Mouse (Mus musculus): Measurements from ENCODE around the gene Rpl29.

Rpl29 gene

GRCm38 (mm10) chr9:106473081-106473752 lies 44.0 kb downstream of the Rpl29 start:
- no peak for DNase-seq (ENCODE audit: low read depth)

- DNase-seq (ENCODE audit: low read depth) = no peak
These were observed 44.5 kb downstream of the Rpl29 start for GRCm38 (mm10) chr9:106473753-106474105.

GRCm38 (mm10) chr9:106474456-106474855 lies 45.2 kb downstream of the Rpl29 start:
- DNase-seq (ENCODE audit: low read depth) = peak; percentile 77

- no peak for DNase-seq (ENCODE audit: low read depth)
These were observed 45.8 kb downstream of the Rpl29 start for GRCm38 (mm10) chr9:106475046-106475445.

- DNase-seq (ENCODE audit: low read depth) = no peak
These were observed 46.4 kb downstream of the Rpl29 start, which contains the start of gene Rrp9 for GRCm38 (mm10) chr9:106475663-106476001. TSS of gene Rrp9 (plus strand) at chr9:106475963.

- DNase-seq (ENCODE audit: low read depth) = peak; percentile 76
These were observed 47.0 kb downstream of the Rpl29 start for GRCm38 (mm10) chr9:106476002-106476923.

- peak; percentile 99 for DNase-seq (ENCODE audit: low read depth)
These were observed 47.8 kb downstream of the Rpl29 start, which contains the start of gene Parp3 for GRCm38 (mm10) chr9:106476924-106477484. TSS of gene Parp3 (minus strand) at chr9:106476949.

- DNase-seq (ENCODE audit: low read depth) = peak; percentile 41
These were observed 48.4 kb downstream of the Rpl29 start for GRCm38 (mm10) chr9:106477649-106478048.

GRCm38 (mm10) chr9:106478101-106478500 lies 48.8 kb downstream of the Rpl29 start:
- DNase-seq (ENCODE audit: low read depth) = no peak

- DNase-seq (ENCODE audit: low read depth) = no peak
These were observed 51.3 kb downstream of the Rpl29 start for GRCm38 (mm10) chr9:106480541-106480940.

- DNase-seq (ENCODE audit: low read depth) = no peak
These were observed 51.8 kb downstream of the Rpl29 start for GRCm38 (mm10) chr9:106481075-106481474.
